Mouse (Mus musculus): ENCODE data around the gene Znhit6.

The Znhit6 gene

GRCm38 (mm10) chr3:145605437-145606123 lies 29.6 kb downstream of the Znhit6 start:
- no peak for DNase-seq (ENCODE audit: low spot score in 2 of 2)

GRCm38 (mm10) chr3:145608320-145608719 lies 32.3 kb downstream of the Znhit6 start:
- no peak for DNase-seq (ENCODE audit: low spot score in 2 of 2)

GRCm38 (mm10) chr3:145612662-145613061 lies 36.7 kb downstream of the Znhit6 start:
- DNase-seq (ENCODE audit: low spot score in 2 of 2), result no peak

- DNase-seq (ENCODE audit: low spot score in 2 of 2), result no peak
These were observed 37.2 kb downstream of the Znhit6 start for GRCm38 (mm10) chr3:145613234-145613633.

GRCm38 (mm10) chr3:145614362-145615115 lies 38.5 kb downstream of the Znhit6 start:
- no peak for DNase-seq (ENCODE audit: low spot score in 2 of 2)

- no peak for DNase-seq (ENCODE audit: low spot score in 2 of 2)
These were observed 42.3 kb downstream of the Znhit6 start for GRCm38 (mm10) chr3:145618299-145618698.

GRCm38 (mm10) chr3:145619621-145620365 lies 43.8 kb downstream of the Znhit6 start:
- no peak for DNase-seq (ENCODE audit: low spot score in 2 of 2)

GRCm38 (mm10) chr3:145621209-145621608 lies 45.2 kb downstream of the Znhit6 start:
- no peak for DNase-seq (ENCODE audit: low spot score in 2 of 2)

- no peak for DNase-seq (ENCODE audit: low spot score in 2 of 2)
These were observed 47.0 kb downstream of the Znhit6 start for GRCm38 (mm10) chr3:145623047-145623446.

- no peak for DNase-seq (ENCODE audit: low spot score in 2 of 2)
These were observed 48.8 kb downstream of the Znhit6 start for GRCm38 (mm10) chr3:145624786-145625185.

- DNase-seq (ENCODE audit: low spot score in 2 of 2), result no peak
These were observed 49.5 kb downstream of the Znhit6 start for GRCm38 (mm10) chr3:145625546-145625945.

GRCm38 (mm10) chr3:145626063-145626462 lies 50.1 kb downstream of the Znhit6 start:
- no peak for DNase-seq (ENCODE audit: low spot score in 2 of 2)

- no peak for DNase-seq (ENCODE audit: low spot score in 2 of 2)
These were observed 51.8 kb downstream of the Znhit6 start for GRCm38 (mm10) chr3:145627830-145628229.

GRCm38 (mm10) chr3:145628643-145629042 lies 52.6 kb downstream of the Znhit6 start:
- no peak for DNase-seq (ENCODE audit: low spot score in 2 of 2)

GRCm38 (mm10) chr3:145632888-145633287 lies 56.9 kb downstream of the Znhit6 start:
- DNase-seq (ENCODE audit: low spot score in 2 of 2), result no peak

- DNase-seq (ENCODE audit: low spot score in 2 of 2), result no peak
These were observed 58.2 kb downstream of the Znhit6 start for GRCm38 (mm10) chr3:145634002-145634710.

- DNase-seq (ENCODE audit: low spot score in 2 of 2), result no peak
These were observed 64.2 kb downstream of the Znhit6 start for GRCm38 (mm10) chr3:145640170-145640569.

GRCm38 (mm10) chr3:145640583-145640982 lies 64.6 kb downstream of the Znhit6 start:
- no peak for DNase-seq (ENCODE audit: low spot score in 2 of 2)

- no peak for DNase-seq (ENCODE audit: low spot score in 2 of 2)
These were observed 65.2 kb downstream of the Znhit6 start for GRCm38 (mm10) chr3:145641036-145641685.

- no peak for DNase-seq (ENCODE audit: low spot score in 2 of 2)
These were observed 65.9 kb downstream of the Znhit6 start for GRCm38 (mm10) chr3:145641878-145642277.

GRCm38 (mm10) chr3:145642861-145643260 lies 66.9 kb downstream of the Znhit6 start:
- DNase-seq (ENCODE audit: low spot score in 2 of 2), result no peak
